In genomic region chr4:148154982-148155381, GRCm38 (mm10) we compare ENCODE assay signal across 1 mouse cellular context.
TF ChIP-seq lines count a peak whose summit lies in the region.

No protein-coding gene starts in this region.

TF ChIP-seq in MEL, 35 proteins besides CTCF, POLR2A, EP300 and RAD21:
- no peak for TF ChIP-seq NELFE (IDR thresholded peaks at IDR 0.05; ENCODE audit: low read depth, low read length)
- peak; percentile 40 for TF ChIP-seq SMC3 (IDR thresholded peaks at IDR 0.05; ENCODE audit: low read depth, low read length)
